Mouse (Mus musculus) kidney, adult 2 months (tissue): ENCODE results near the gene Kbtbd4. TPM values are rescaled to one million over a fixed set of nuclear protein-coding genes. Genes with fewer than 3 reads are reported as not detected.

ENCODE experiments used
- DNase-seq: peaks from one replicate; pipeline ENCODE4 v3.0.0; 2021
- H3K27ac ChIP-seq: fragments of 200-500 bp; 2 replicates; pipeline ENCODE4 v1.5.1; 2012; ENCODE audit warnings: low read depth, low read length, control low read depth, inconsistent platforms; ENCODE audit not compliant: insufficient read depth
- H3K27me3 ChIP-seq: fragments of 200-500 bp; replicated peaks from 2 replicates; pipeline ENCODE4 v1.6.1; 2012; ENCODE audit warnings: mild to moderate bottlenecking, moderate library complexity, low read length, inconsistent platforms; ENCODE audit not compliant: control insufficient read depth, insufficient read depth
- H3K36me3 ChIP-seq: fragments of 200-500 bp; 2 replicates; pipeline ENCODE4 v1.6.1; 2012; ENCODE audit warnings: mild to moderate bottlenecking, moderate library complexity, low read length, inconsistent platforms; ENCODE audit not compliant: control insufficient read depth, insufficient read depth
- H3K4me1 ChIP-seq: fragments of 200-500 bp; 2 replicates; pipeline ENCODE4 v1.6.1; 2011; ENCODE audit warnings: low read length; ENCODE audit not compliant: control insufficient read depth, insufficient read depth
- H3K4me3 ChIP-seq: fragments of 200-500 bp; 2 replicates; pipeline ENCODE4 v1.5.1; 2011; ENCODE audit warnings: mild to moderate bottlenecking, low read depth, low read length, control low read depth; ENCODE audit not compliant: insufficient read depth
- CTCF ChIP-seq: fragments of 200-500 bp; conservative IDR thresholded peaks from 2 replicates; pipeline ENCODE4 v1.5.1; 2011; ENCODE audit warnings: low read depth, mild to moderate bottlenecking, control low read depth, low read length, moderate library complexity, mixed read lengths; ENCODE audit not compliant: insufficient read depth, insufficient read length
- POLR2A ChIP-seq: fragments of 200-500 bp; IDR thresholded peaks from one replicate; pipeline ENCODE4 v1.6.1; 2011; ENCODE audit warnings: low read depth, low read length, control low read depth
- WGBS: fragments of 180-500 bp; shearing (Covaris S2); methylation state at CpG from one replicate; pipeline ENCODE4 v1.1.7; 2018; 5-methylcytosine and 5-hydroxymethylcytosine counted together
- polyA plus RNA-seq: library from polyadenylated mRNA; depleted of rRNA; stranded (reverse); fragments of >200 nt; gene quantifications from 2 replicates; pipeline ENCODE4 v1.2.3, GENCODE M21; 2012

The Kbtbd4 gene
- polyA plus RNA-seq, 1 experiment: 19.0 TPM

DNA sequence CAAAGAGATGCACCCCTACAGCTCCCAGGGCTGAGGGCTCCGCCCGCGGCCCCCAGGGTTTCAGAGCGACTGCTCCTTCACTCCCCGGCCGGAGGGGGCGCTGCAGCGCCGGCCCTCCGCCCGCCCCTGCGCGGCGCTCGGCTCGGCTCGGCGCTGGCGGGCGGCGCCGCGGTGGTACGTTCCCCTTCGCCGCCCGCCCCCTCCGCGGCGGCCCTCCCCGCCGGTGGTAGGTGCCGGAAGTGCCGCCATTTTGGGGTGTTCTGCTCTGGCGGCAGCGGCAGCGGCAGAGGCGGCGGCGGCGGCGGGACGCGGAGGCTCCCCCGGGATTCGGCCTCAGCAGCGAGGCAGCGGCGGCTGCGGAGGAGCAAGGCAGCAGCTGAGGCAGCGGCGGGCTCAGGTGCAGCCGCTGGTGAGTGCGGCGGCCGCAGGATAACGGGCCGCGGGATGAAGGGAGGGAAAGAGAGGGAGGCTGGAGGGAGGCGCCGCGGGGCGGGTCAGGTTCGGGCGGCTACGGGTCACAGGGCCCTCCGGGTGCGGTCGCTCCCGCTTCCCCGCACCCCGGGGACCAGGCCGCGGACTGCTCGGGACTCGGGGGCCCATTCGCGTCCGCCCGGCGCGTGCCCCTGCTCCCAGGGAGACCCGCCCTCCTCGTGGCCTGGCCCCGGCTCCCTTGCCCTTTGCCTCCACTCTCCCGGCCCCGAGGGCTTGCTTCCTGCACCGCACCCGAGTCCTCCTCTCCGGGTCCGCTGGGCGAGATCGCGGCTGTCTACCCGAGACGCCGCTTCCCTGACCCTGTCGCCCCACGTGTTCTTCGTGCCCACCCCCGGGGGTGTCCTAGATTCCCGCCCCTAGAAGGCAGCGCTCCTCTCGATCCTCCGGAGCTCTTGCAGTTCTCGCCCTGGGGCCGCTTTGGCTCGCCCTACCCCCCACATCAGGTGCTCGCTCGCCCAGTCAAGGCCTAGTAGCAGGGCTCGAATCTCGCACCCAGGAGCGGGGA lies 36.0 kb downstream of the Kbtbd4 start, which contains the start of gene Celf1:
TSS of gene Celf1 (plus strand) at position 150 of the 997 bp plus-strand sequence.
- Histone ChIP-seq H3K27ac (peak within 1 kb of the TSS; percentile 82), H3K4me1 (peaks cover 17% of the 10 kb centered on the region; the same call in 1 of the 2 replicates), H3K27me3 (no peaks in the 10 kb centered on the region), H3K4me3 (peak within 1 kb of the TSS; percentile 95), H3K36me3 (no peaks in the 10 kb centered on the region)
- TF ChIP-seq POLR2A (no peak), CTCF (peak; percentile 38; the same call in 1 of the 2 replicates)
- WGBS: under 1% methylated on average over 99 of the region's 113 CpGs
- DNase-seq: peak; percentile 89

DNA sequence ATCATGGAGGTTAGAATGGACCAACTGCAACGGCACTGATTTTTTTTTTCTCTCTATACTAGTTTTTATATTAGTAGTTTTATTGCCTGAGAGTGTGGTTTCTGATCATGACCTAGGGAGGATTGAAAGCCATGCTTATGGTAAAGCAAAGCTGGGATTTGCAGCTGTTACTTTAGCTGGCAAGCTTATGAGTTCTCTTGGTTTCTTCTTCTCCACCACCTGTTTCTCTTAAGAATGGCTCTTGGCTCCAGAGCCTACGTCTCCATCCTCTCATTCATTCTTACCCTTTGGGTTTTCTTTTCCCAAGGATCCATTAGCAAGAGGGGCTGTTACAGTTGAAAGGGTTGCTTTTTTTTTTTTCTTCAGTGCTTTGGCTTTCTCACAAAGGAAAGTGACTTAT lies 37.2 kb downstream of the Kbtbd4 start:
- Histone ChIP-seq H3K4me3 (no peak overlapping the region), H3K36me3 (no peaks in the 10 kb centered on the region), H3K4me1 (peaks cover 17% of the 10 kb centered on the region; the same call in 1 of the 2 replicates), H3K27ac (no peak overlapping the region), H3K27me3 (no peaks in the 10 kb centered on the region)
- no peak for DNase-seq
- 43% methylated on average over 2 of the region's 2 CpGs for WGBS
- no peak for TF ChIP-seq CTCF
- no peak for TF ChIP-seq POLR2A

DNA sequence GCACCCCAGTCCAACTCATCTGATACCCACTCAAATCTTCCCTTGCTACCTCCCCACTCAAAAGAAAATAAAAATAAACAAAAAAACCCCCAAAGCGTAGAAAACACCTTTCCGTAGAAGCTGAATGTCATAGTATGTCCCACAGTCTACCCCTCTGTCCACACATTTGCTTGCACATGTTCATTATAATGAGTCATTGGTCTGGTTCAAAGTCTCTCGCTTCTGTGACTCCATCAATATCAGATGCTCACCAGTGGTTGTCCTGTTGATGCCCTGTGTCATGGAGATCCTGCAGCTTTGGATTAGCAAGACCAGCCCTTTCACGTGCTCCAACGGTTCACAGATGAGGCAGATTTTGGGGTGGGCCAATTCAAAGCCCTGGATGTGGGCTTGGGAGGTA lies 45.6 kb downstream of the Kbtbd4 start:
- no peak for DNase-seq
- H3K4me1 ChIP-seq: peaks cover 8% of the 10 kb centered on the region; the same call in 1 of the 2 replicates
- 83% methylated on average over 5 of the region's 5 CpGs for WGBS
- TF ChIP-seq POLR2A: no peak
- TF ChIP-seq CTCF: no peak
- no peak overlapping the region for H3K4me3 ChIP-seq
- H3K27me3 ChIP-seq: no peaks in the 10 kb centered on the region
- H3K27ac ChIP-seq: no peak overlapping the region
- H3K36me3 ChIP-seq: no peaks in the 10 kb centered on the region

DNA sequence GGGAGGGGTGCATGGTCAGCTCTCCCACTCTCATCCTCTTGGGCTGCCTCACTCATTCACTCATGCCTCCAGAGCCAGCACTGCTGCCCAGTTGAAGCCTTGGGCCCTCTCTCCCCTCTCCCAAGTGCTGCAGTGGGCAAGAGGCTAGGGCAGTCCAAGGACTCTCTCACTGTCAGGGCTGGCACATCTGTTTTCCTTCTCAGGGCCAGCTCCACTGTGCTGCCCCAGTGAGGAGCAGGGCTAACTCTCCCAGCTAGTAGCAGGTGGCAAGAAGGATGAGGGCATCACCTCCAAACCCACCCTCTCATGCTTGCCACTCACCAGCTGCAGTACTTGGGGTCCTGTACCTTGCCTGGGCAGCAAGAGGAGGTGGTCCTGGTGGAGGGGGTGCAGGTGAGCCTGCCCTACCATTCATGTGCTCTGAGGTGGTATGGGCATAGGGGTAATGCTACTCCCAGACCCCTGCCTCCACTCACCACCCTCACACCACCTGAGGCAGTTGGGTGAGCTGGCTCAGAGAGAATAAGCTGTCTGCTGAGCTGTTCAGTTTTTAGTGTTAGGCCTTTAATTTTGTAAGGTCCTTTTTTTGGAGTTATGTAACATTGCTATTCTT lies 46.1 kb downstream of the Kbtbd4 start:
- peaks cover 8% of the 10 kb centered on the region; the same call in 1 of the 2 replicates for H3K4me1 ChIP-seq
- H3K4me3 ChIP-seq: no peak overlapping the region
- no peaks in the 10 kb centered on the region for H3K36me3 ChIP-seq
- no peaks in the 10 kb centered on the region for H3K27me3 ChIP-seq
- H3K27ac ChIP-seq: no peak overlapping the region
- DNase-seq: no peak
- no peak for TF ChIP-seq CTCF
- TF ChIP-seq POLR2A: no peak

DNA sequence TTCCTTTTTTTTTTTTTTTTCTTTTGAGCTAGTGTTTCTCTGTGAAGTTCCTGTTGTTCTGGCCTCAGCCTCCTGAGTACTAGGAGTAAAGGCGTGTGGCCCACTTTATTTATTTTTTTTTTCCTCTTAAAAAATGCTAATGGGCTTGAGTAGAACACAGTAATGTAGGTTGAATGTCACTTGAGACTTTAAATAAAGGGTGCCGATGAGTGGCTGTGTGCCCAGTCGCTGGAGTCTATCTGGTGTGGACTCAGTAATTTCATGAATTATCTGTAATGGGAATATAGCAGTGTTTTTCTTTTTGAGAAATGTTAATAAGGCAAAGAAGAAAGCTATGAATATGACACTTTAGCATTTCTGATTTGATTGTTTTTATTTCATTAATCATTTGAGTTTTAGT lies 48.9 kb downstream of the Kbtbd4 start:
- Histone ChIP-seq H3K36me3 (no peaks in the 10 kb centered on the region), H3K4me1 (peaks cover 8% of the 10 kb centered on the region; the same call in 1 of the 2 replicates), H3K27me3 (no peaks in the 10 kb centered on the region), H3K4me3 (no peak overlapping the region), H3K27ac (no peak overlapping the region)
- 23% methylated on average over 3 of the region's 3 CpGs for WGBS
- TF ChIP-seq CTCF: no peak
- no peak for TF ChIP-seq POLR2A
- DNase-seq: no peak

DNA sequence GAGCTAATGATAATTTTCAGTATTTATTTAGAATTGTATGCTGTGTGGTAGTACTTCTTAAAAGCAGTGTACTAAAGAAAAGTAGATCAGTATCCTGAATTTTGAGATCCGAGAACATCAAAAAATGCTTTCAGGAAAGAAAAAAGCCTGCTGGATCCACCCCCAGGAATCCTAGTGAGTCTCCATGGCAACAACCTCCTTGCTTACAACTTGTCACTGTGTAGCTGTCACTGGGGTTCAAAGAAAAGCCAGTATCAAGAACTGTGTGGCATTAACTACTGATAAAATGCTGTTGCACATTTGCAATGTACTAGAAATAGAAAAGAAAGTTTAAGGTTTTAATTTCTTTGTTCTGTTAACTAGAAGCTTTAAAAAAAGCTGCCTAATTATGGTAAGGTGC lies 51.5 kb downstream of the Kbtbd4 start:
- peaks cover 5% of the 10 kb centered on the region; the same call in 1 of the 2 replicates for H3K4me1 ChIP-seq
- no peaks in the 10 kb centered on the region for H3K27me3 ChIP-seq
- DNase-seq: no peak
- no peak overlapping the region for H3K4me3 ChIP-seq
- no peaks in the 10 kb centered on the region for H3K36me3 ChIP-seq
- 46% methylated on average over 1 of the region's 1 CpGs for WGBS
- no peak overlapping the region for H3K27ac ChIP-seq
- TF ChIP-seq POLR2A (no peak), CTCF (no peak)

DNA sequence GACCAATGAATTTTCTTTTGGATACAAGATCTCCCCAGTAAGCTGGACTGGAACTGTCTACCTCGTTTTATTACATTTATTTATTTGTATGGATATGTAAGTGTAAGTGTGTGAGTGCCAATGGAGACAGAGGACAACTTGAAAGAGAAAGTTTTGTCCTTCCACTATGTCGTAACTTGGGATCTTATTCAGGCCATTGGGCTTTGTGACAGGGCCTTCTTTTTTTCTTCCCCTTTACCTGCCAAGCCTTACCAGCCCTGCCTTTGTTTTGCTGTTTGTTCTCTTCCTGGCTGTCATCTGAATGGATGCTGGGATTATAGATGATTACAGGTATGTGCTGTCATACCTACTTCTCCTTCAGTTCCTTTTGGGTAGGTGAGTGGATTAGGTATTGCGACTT lies 54.3 kb downstream of the Kbtbd4 start:
- WGBS: 84% methylated on average over 3 of the region's 3 CpGs
- no peaks in the 10 kb centered on the region for H3K36me3 ChIP-seq
- TF ChIP-seq POLR2A: no peak
- no peak for TF ChIP-seq CTCF
- no peaks in the 10 kb centered on the region for H3K27me3 ChIP-seq
- DNase-seq: no peak
- H3K4me3 ChIP-seq: no peak overlapping the region
- H3K27ac ChIP-seq: no peak overlapping the region
- no peaks in the 10 kb centered on the region; the same call in 1 of the 2 replicates for H3K4me1 ChIP-seq
